Mouse (Mus musculus) limb, embryonic 13.5 days (tissue): ENCODE data around the gene Usp33. TPM values are rescaled to one million over a fixed set of nuclear protein-coding genes. Genes with fewer than 3 reads are reported as not detected.
"Not testable (repeated sequence)": the region's sequence is repeated elsewhere in the genome, so short reads cannot be mapped to it uniquely, and the experiment has no call there.

ENCODE experiments used
- ATAC-seq: fragments of 200-750 bp; cut with Nextera tagmentation; 2 replicates; pipeline ENCODE4 v1.8.0; 2017; ENCODE audit warnings: low read depth, moderate number of reproducible peaks, moderate TSS enrichment; ENCODE audit not compliant: low FRiP score
- H3K27ac ChIP-seq: fragments of 300-500 bp; sonication (generic); 2 replicates; pipeline ENCODE4 v1.5.1; 2015; ENCODE audit warnings: inconsistent platforms, mild to moderate bottlenecking, moderate library complexity
- H3K27me3 ChIP-seq: fragments of 300-500 bp; sonication (generic); 2 replicates; pipeline ENCODE4 v1.6.1; 2015; ENCODE audit warnings: mild to moderate bottlenecking, inconsistent platforms
- H3K36me3 ChIP-seq: fragments of 300-500 bp; sonication (generic); 2 replicates; pipeline ENCODE4 v1.6.1; 2015; ENCODE audit warnings: inconsistent platforms, mild to moderate bottlenecking, moderate library complexity
- H3K4me1 ChIP-seq: fragments of 300-500 bp; sonication (generic); 2 replicates; pipeline ENCODE4 v1.6.1; 2015; ENCODE audit warnings: inconsistent platforms
- H3K4me2 ChIP-seq: fragments of 300-500 bp; sonication (generic); replicated peaks from 2 replicates; pipeline ENCODE4 v1.6.1; 2015; ENCODE audit warnings: inconsistent platforms, mild to moderate bottlenecking, moderate library complexity
- H3K4me3 ChIP-seq: fragments of 300-500 bp; sonication (generic); 2 replicates; pipeline ENCODE4 v1.5.1; 2015; ENCODE audit warnings: moderate library complexity, mild to moderate bottlenecking, inconsistent platforms
- H3K9ac ChIP-seq: fragments of 300-500 bp; sonication (generic); 2 replicates; pipeline ENCODE4 v1.6.1; 2015; ENCODE audit warnings: mild to moderate bottlenecking, inconsistent platforms
- H3K9me3 ChIP-seq: fragments of 300-500 bp; sonication (generic); 2 replicates; pipeline ENCODE4 v1.6.1; 2016; ENCODE audit warnings: inconsistent platforms
- WGBS: fragments of 180-500 bp; shearing (Covaris S2); methylation state at CpG from one replicate; pipeline ENCODE4 v1.1.7; 2015; 5-methylcytosine and 5-hydroxymethylcytosine counted together
- polyA plus RNA-seq: library from polyadenylated mRNA; unstranded; fragments of >200 nt; fragmentation: Nextera tagmentation; extraction: Ambion mirVana; gene quantifications from 2 replicates; pipeline ENCODE4 v1.2.1, GENCODE M21; 2015

Usp33 gene
- polyA plus RNA-seq, result 44.1 and 50.6 TPM in 2 replicates

GRCm38 (mm10) chr3:152345732-152346632 is at the start of gene Usp33:
Usp33 (plus strand) TSS chr3:152346478.
- 7% methylated on average over 38 of the region's 44 CpGs for WGBS

GRCm38 (mm10) chr3:152300376-152301337 is 45.6 kb upstream of the Usp33 start:
- no peak overlapping the region for H3K4me3 ChIP-seq
- H3K4me2 ChIP-seq, result no peak overlapping the region
- H3K9ac ChIP-seq, result no peak overlapping the region
- 66% methylated on average over 14 of the region's 14 CpGs for WGBS
- no peaks in the 10 kb centered on the region for H3K27me3 ChIP-seq
- peaks cover 47% of the 10 kb centered on the region for H3K36me3 ChIP-seq
- H3K27ac ChIP-seq, result peak overlapping the region; percentile 39; the same call in 1 of the 2 replicates
- peaks cover 10% of the 10 kb centered on the region; the same call in 1 of the 2 replicates for H3K4me1 ChIP-seq
- peak; percentile 46; the same call in 1 of the 2 replicates for ATAC-seq
- no peaks in the 10 kb centered on the region for H3K9me3 ChIP-seq

More at GRCm38 (mm10) chr3:152345732-152346632, at the start of gene Usp33:
- Histone ChIP-seq H3K4me1 (peaks cover 26% of the 10 kb centered on the region), H3K4me2 (peak within 1 kb of the TSS; percentile 65), H3K9me3 (no peaks in the 10 kb centered on the region), H3K27me3 (no peaks in the 10 kb centered on the region), H3K36me3 (no peaks in the 10 kb centered on the region), H3K27ac (peak within 1 kb of the TSS; percentile 76; the same call in 1 of the 2 replicates), H3K9ac (peak within 1 kb of the TSS; percentile 90), H3K4me3 (peak within 1 kb of the TSS; percentile 73)
- ATAC-seq, result peak; percentile 99

- Histone ChIP-seq H3K36me3 (peaks cover 37% of the 10 kb centered on the region), H3K27ac (no peak overlapping the region), H3K9me3 (no peaks in the 10 kb centered on the region), H3K27me3 (no peaks in the 10 kb centered on the region), H3K4me1 (peaks cover 10% of the 10 kb centered on the region; the same call in 1 of the 2 replicates), H3K4me3 (no peak overlapping the region), H3K9ac (no peak overlapping the region), H3K4me2 (no peak overlapping the region)
- no peak for ATAC-seq
- 78% methylated on average over 9 of the region's 9 CpGs for WGBS
Measured at GRCm38 (mm10) chr3:152302991-152303390, 43.3 kb upstream of the Usp33 start.

- 0 out of 2 replicates have a peak overlapping the region, but pooled peaks have one; percentile 52 for H3K27ac ChIP-seq
- 23% methylated on average over 6 of the region's 6 CpGs for WGBS
Measured at GRCm38 (mm10) chr3:152304093-152304815, 42.0 kb upstream of the Usp33 start.

GRCm38 (mm10) chr3:152305080-152305479 is 41.2 kb upstream of the Usp33 start:
- H3K9ac ChIP-seq, result no peak overlapping the region
- H3K27me3 ChIP-seq, result no peaks in the 10 kb centered on the region
- no peak overlapping the region for H3K4me2 ChIP-seq
- peaks cover 42% of the 10 kb centered on the region for H3K36me3 ChIP-seq
- peaks cover 20% of the 10 kb centered on the region for H3K4me1 ChIP-seq
- peak overlapping the region; percentile 52; the same call in 1 of the 2 replicates for H3K27ac ChIP-seq
- 77% methylated on average over 8 of the region's 8 CpGs for WGBS
- H3K9me3 ChIP-seq, result no peaks in the 10 kb centered on the region
- no peak overlapping the region for H3K4me3 ChIP-seq
- ATAC-seq, result no peak

More at GRCm38 (mm10) chr3:152304093-152304815, 42.0 kb upstream of the Usp33 start:
- H3K4me1 ChIP-seq, result peaks cover 18% of the 10 kb centered on the region
- no peak overlapping the region for H3K9ac ChIP-seq
- H3K27me3 ChIP-seq, result no peaks in the 10 kb centered on the region
- H3K9me3 ChIP-seq, result no peaks in the 10 kb centered on the region
- peaks cover 37% of the 10 kb centered on the region for H3K36me3 ChIP-seq
- peak; percentile 61; the same call in 1 of the 2 replicates for ATAC-seq
- H3K4me2 ChIP-seq, result no peak overlapping the region
- H3K4me3 ChIP-seq, result no peak overlapping the region

GRCm38 (mm10) chr3:152305971-152306370 is 40.3 kb upstream of the Usp33 start:
- Histone ChIP-seq H3K9me3 (no peaks in the 10 kb centered on the region), H3K9ac (no peak overlapping the region), H3K27me3 (no peaks in the 10 kb centered on the region), H3K4me3 (no peak overlapping the region), H3K4me2 (no peak overlapping the region), H3K36me3 (peaks cover 43% of the 10 kb centered on the region), H3K27ac (no peak overlapping the region), H3K4me1 (peaks cover 14% of the 10 kb centered on the region)
- ATAC-seq, result no peak
- 79% methylated on average over 4 of the region's 4 CpGs for WGBS

- no peaks in the 10 kb centered on the region for H3K9me3 ChIP-seq
- ATAC-seq, result no peak
- 33% methylated on average over 10 of the region's 10 CpGs for WGBS
- peaks cover 14% of the 10 kb centered on the region for H3K4me1 ChIP-seq
- peaks cover 45% of the 10 kb centered on the region for H3K36me3 ChIP-seq
- no peak overlapping the region for H3K4me3 ChIP-seq
- H3K27me3 ChIP-seq, result no peaks in the 10 kb centered on the region
- H3K9ac ChIP-seq, result no peak overlapping the region
- peak overlapping the region; percentile 55; the same call in 1 of the 2 replicates for H3K27ac ChIP-seq
- H3K4me2 ChIP-seq, result no peak overlapping the region
Measured at GRCm38 (mm10) chr3:152308485-152309249, 37.6 kb upstream of the Usp33 start.

GRCm38 (mm10) chr3:152309250-152309645 is 37.0 kb upstream of the Usp33 start:
- H3K4me1 ChIP-seq, result peaks cover 14% of the 10 kb centered on the region
- peaks cover 45% of the 10 kb centered on the region for H3K36me3 ChIP-seq
- H3K9ac ChIP-seq, result no peak overlapping the region
- no peaks in the 10 kb centered on the region for H3K27me3 ChIP-seq
- peak overlapping the region; percentile 55; the same call in 1 of the 2 replicates for H3K27ac ChIP-seq
- H3K4me3 ChIP-seq, result no peak overlapping the region
- 93% methylated on average over 9 of the region's 9 CpGs for WGBS
- ATAC-seq, result no peak
- no peaks in the 10 kb centered on the region for H3K9me3 ChIP-seq
- no peak overlapping the region for H3K4me2 ChIP-seq

- H3K4me3 ChIP-seq, result not testable (repeated sequence)
Measured at GRCm38 (mm10) chr3:152314666-152315065, 31.6 kb upstream of the Usp33 start.

GRCm38 (mm10) chr3:152315613-152316012 is 30.7 kb upstream of the Usp33 start:
- Histone ChIP-seq H3K4me1 (no peaks in the 10 kb centered on the region), H3K4me2 (no peak overlapping the region), H3K27me3 (no peaks in the 10 kb centered on the region), H3K36me3 (peaks cover 40% of the 10 kb centered on the region), H3K9me3 (no peaks in the 10 kb centered on the region), H3K27ac (no peak overlapping the region), H3K9ac (no peak overlapping the region), H3K4me3 (no peak overlapping the region)
- whole genome bisulfite sequencing, result 13% methylated on average over 7 of the region's 7 CpGs
- ATAC-seq, result peak; percentile 87

More at GRCm38 (mm10) chr3:152314666-152315065, 31.6 kb upstream of the Usp33 start:
- 76% methylated on average over 14 of the region's 14 CpGs for WGBS
- not testable (repeated sequence) for H3K27me3 ChIP-seq, H3K9me3 ChIP-seq, ATAC-seq, H3K4me2 ChIP-seq, H3K9ac ChIP-seq, H3K4me1 ChIP-seq, H3K27ac ChIP-seq
- peaks cover 42% of the 10 kb centered on the region for H3K36me3 ChIP-seq
